Mouse (Mus musculus): Measurements from ENCODE around the gene Pi4kb.
A peak's percentile ranks its signal among the peaks of the same experiment; 100 is the strongest.
"Not testable (repeated sequence)": the region's sequence is repeated elsewhere in the genome, so short reads cannot be mapped to it uniquely, and the experiment has no call there.

The Pi4kb gene

DNA sequence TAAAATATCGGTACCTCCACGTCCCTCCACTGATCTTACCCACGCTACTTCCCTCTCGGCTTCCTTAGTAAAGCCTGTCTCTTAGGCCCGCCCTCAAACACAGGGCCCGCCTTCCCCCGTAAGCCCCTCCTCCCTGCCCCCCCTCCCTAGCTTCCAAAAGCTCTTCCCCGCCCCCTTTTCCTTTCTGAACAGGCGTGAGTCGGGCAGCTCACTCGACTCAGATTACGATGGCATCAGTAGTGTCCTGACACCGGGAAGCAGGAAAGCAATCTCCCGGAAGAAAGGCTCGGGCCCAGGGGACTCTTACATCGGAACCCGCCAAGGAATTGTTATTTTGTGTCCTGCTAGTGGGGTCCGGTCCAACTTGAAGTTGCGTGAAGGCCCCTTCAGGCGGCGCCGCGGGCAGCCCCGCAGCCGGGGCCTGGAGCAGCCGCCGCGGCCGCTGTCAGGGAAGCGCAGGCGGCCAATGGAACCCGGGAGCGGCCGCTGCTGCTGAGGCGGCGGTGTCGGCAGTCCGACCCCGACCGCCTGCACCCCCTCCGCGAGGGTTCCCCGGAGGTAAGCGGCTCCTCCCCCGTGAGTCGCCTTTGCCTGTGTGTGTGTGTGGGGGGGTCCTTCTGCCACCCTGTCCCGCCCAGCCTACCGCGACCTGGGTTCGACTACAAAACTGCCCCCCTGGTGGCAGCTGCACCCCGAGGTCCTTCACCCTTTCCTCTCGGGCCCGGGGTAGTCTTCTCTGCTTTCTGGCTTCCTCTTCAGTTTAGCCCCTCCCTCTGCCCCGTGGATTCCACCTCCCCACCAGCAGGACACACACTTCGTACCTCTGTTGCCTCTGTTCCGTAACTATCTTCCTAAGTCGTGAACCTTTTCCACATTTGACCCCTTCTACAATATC lies at the start of gene Pi4kb:
TSS of gene Pi4kb (plus strand) at position 204 of the 895 bp plus-strand sequence.
- peak; percentile 91 for DNase-seq (ENCODE audit: extremely low read depth, insufficient read length, low spot score)

DNA sequence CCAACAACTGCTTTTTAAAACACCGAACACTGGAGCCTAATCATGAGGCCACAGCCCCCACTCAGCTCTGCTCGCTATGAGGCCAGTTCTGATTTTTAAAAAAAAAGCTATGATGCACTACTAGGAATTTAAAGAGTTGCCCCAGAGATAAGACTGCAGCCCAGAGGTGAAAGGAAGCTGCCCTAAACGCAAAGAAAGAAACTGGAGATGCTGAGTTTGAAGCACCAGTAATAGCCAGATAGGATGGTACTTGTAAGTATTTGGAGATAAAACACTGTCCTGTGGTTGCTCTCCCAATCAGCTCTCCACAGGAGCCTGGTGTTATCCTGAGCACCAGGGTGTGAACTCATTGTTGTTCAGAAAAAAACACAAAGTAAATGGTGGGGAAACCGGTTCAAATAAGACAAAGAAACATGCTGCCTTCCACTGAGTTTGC lies 48.2 kb upstream of the Pi4kb start:
- DNase-seq (ENCODE audit: extremely low read depth, insufficient read length, low spot score) = not testable (repeated sequence)

DNA sequence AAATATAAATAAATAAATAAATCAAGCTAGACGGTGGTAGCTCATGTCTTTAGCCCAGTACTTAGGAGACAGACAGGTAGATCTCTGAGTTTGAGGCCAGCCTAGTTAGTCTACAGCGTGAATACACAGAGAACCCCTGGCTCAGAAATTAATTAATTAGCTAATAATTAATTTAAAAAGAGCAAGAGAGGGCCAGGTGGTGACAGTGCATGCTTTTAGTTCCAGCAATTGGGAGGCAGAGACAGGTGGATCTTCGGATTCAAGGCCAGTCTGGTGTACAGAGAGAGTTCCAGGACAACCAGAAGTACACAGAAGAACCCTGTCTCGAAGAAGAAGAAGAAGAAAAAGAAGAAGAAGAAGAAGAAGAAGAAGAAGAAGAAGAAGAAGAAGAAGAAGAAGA lies 45.6 kb upstream of the Pi4kb start:
- not testable (repeated sequence) for DNase-seq (ENCODE audit: extremely low read depth, insufficient read length, low spot score)

DNA sequence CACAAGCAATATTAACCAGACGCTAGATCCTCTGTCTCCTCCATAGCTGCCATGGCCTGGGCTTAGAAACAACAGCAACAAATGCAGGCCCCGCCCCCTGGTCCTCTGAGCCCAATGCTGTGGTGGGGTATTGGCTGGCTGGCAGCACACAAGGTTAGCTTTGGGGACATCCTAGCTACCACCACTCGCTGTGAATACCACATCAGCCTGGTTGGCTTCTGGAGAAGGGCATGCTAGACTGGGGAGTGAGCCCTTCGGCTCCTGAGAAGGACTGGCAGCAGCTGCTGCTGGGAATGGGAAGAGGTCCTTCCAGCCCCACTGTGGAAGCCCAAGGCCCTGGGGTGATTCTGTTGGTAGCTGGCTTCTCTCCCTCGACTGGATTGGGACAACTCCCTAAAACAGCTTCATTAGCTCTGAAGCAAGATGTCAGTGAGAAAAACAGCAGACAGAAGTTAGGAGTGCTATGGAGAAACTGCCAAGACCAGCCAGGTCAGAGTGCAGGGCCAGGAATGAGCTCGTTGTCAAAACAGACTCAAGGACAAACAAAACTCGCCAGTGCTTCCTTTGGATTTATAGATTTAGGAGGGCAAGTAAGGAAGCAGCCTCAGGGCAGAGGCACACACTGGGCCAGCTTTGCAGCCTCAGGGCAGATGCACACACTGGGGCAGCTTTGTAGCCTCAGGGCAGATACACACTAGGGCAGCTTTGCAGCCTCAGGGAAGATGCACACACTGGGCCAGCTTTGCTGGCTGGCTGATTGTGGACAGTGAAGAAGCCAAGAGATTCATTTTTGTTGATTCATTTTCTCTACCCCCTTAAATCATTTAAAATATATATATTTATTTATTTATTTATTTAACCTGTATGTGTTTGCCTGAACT lies 43.9 kb upstream of the Pi4kb start:
- not testable (repeated sequence) for DNase-seq (ENCODE audit: extremely low read depth, insufficient read length, low spot score)

DNA sequence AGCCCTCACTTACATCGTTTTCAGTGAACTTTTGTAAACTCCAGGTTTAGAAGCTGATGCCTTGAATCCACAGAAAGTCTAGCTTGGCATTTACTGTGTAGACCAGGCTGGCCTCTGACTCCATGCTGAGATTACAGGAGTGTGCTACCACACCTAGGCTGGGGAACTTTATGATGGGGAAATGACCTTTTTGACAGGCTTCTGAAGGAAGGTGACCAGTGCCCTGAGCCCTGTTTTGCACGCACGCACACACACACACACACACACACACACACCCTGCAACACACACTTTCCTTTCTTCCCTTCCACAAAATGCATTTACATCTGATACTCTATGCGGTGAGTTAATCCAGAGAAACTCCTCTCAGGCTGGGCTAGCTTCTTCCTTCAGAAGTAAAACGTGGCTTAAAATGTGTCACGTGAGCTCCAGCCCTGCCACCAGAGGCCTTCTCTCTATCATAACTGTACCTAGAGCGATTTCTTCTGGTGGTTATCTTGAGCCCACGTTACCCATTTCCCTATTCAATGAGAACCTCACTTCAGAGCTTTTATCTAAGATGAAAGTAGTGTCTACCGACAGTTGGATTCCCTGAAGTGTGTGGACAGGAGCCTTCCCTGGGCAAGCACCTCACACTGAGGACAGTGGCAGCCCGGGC lies 43.0 kb upstream of the Pi4kb start:
- DNase-seq (ENCODE audit: extremely low read depth, insufficient read length, low spot score) = not testable (repeated sequence)

DNA sequence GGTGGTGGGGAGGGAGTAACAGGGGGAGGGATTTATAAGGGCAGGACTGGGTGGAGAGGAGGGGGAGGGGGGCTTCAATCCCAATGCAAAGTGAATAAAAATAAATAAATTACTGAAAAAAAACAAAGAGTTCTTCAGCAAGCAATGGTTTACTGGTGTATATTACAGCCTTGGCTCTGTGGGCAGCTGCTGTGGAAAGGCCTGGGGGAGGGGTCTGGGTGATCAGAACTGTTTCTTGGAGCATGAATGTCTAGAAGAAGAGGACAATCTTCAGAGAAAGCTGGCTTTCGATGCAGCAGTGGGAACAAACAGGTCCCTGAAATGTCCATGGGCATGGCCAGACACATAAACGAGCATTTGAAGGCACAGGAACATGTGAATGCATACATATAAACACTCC lies 42.3 kb upstream of the Pi4kb start:
- DNase-seq (ENCODE audit: extremely low read depth, insufficient read length, low spot score) = not testable (repeated sequence)

DNA sequence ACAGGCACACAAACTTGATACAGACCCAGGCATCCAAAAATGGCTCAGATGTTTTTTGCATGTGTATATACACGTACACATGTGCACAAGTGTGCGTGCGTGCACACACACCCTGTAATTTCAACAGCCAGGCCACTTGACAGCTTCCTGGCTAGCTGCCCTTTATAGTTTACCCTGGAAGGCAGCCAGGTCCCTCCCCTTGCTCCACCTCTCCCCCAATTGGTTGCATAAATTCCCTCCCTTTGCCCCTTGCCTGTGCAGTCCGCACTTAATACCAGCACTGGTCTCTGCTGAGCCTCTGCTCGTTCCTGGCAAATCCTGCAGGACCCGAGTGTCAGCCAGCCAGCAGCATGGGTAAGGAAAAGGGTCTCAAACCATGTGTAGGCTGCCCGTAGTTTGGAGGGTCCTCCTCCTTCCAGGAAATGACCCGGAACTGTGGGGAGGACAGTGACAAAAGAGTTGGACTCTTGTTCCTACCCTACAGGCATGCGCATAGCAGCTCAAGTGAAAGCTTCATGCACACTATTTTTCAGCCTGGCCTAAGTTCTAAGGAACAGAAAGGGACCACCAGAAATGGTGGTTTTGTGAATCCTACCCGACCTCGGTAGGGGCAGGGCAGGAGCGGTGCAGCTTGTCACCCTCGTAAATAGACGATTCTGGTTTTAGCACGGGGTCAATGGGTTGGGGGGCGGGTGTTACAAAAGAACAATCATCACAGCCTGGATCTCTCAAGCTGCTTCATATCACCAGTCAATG lies 41.5 kb upstream of the Pi4kb start, which contains the start of gene Selenbp1:
TSS of gene Selenbp1 (plus strand) at position 248 of the 756 bp plus-strand sequence.
- no peak for DNase-seq (ENCODE audit: extremely low read depth, insufficient read length, low spot score)

DNA sequence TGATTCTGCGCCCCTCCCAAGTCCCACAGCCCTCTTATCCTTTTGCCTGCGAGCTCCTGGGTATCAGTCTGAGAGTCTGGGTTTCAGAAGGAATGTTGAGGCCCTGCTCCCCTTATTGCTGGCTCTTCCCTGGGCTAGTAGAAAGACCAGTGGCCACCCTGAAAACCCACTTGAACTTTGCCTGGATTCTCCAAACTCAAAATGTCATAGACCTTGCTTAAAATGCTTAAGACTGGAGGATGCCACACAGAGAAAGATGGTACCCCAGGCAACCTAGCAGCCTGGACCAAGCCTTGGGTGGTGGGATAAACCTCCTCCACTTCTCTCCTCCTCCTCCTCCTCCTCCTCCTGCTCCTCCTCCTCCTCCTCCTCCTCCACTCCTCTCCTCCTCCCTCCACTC lies 40.9 kb upstream of the Pi4kb start:
- not testable (repeated sequence) for DNase-seq (ENCODE audit: extremely low read depth, insufficient read length, low spot score)

DNA sequence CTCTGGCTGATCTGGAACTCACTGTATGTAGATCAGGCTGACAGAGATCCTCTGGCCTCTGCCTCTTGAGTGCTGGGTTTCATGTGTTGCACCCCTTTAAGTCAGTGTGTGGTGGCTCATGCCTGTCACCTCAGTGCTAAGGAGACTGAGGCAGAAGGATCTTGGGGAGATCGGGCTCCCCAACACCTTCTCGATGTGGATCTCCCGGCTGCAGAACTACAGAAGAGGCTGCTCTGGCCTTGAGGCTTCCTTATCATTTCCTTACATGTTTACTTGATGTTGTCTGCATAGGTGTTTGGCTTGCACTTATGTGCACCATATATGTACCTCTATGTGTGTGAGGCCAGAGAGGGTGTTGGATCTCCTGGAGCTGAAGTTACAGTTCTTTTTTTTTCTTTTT lies 40.0 kb upstream of the Pi4kb start:
- DNase-seq (ENCODE audit: extremely low read depth, insufficient read length, low spot score) = not testable (repeated sequence)

DNA sequence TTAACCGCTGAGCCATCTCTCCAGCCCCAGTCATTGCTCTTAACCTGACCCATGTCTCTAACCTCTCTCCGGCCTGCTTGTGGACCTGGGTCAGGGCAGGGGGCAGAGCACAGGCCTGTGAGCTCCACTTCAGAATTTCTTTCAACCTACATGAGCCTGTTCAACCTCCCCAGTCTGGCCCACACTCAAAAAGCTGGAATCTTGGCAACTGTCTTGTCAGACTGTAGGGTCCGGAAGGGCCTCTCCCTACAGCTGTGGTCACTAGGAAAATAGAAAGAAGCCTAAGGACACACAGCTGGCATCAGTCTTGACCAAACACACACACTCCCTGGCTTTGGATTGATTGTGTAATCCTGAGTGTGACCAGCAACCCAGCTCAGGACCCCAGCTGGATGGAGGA lies 39.2 kb upstream of the Pi4kb start:
- DNase-seq (ENCODE audit: extremely low read depth, insufficient read length, low spot score) = peak; percentile 59

DNA sequence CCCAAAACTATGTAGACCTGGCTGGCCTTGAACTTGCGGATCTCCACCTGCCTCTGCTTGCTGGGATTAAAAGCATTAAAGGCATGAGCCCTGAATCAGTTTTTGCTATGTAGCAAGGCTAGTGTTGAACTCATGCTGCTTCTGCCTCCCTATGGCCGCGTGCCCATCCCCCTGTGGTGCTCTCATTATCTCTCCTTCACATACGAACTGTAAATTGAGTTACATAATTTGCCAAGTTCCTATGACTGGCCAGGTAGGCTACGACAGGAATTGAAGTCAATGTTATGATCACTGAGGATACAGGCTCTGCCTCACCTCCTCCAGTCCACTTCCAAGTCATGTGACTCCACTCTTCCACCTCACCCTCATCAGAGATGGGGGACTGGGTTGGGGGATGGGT lies 38.4 kb upstream of the Pi4kb start:
- DNase-seq (ENCODE audit: extremely low read depth, insufficient read length, low spot score) = not testable (repeated sequence)

DNA sequence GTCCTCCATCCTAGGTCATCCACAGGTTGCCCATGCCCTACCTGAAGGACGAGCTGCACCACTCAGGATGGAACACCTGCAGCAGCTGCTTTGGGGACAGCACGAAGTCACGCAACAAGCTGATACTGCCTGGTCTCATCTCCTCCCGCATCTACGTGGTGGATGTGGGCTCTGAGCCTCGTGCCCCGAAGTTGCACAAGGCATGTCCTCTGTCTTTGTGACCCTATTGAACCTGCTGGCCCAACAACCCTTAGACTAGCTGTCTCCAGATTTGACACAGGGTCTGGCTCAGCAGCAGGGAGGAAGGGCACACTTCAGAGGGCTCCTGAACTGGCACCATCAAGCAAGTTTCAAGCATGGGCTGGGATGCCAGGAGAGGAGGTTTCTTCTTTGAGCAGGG lies 37.3 kb upstream of the Pi4kb start:
- not testable (repeated sequence) for DNase-seq (ENCODE audit: extremely low read depth, insufficient read length, low spot score)

DNA sequence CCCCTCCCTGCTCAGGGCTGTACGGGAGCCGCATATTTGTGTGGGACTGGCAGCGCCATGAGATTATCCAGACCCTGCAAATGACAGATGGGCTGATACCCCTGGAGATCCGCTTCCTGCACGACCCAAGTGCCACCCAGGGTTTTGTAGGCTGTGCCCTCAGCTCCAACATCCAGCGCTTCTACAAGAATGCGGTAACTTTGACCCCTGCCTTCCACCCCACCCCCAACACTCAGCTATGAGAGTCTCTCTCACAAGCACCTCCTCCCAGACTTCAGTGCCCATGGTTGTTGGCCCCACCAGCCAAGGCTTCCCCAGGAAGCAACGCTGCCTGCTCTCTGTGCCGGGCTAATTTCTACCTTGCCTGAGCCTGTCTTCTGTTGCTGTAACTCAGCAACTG lies 34.5 kb upstream of the Pi4kb start:
- DNase-seq (ENCODE audit: extremely low read depth, insufficient read length, low spot score) = not testable (repeated sequence)

DNA sequence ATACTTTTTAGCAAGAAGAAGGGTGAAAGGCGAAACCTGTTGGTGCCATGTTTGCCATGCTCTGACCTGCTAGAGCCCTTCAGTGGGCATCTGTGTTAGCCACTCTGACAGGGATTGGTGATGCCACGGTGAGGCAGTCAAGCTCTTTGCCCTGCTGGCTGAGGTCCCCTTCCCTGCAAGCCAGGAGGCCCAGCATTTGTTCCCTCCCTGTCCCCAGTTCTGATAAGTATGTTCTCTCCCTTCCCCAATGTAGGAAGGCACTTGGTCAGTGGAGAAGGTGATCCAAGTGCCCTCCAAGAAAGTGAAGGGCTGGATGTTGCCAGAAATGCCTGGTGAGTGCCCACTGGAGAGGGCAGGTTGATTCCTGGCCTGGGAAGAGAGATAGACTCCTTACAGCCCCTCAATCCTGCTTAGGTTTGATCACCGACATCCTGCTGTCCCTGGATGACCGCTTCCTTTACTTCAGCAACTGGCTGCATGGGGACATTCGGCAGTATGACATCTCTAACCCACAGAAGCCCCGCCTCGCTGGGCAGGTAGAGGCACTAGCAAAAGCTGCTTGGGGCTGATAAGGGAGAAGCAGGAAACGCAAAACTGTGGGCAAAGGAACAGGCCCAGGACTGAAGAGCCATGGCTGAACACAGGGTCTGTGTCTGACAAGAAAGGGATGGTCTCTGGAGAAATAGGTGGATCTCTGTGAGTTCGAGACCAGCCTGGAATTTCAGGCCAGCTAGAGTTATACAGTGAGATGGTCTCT lies 32.1 kb upstream of the Pi4kb start:
- not testable (repeated sequence) for DNase-seq (ENCODE audit: extremely low read depth, insufficient read length, low spot score)

DNA sequence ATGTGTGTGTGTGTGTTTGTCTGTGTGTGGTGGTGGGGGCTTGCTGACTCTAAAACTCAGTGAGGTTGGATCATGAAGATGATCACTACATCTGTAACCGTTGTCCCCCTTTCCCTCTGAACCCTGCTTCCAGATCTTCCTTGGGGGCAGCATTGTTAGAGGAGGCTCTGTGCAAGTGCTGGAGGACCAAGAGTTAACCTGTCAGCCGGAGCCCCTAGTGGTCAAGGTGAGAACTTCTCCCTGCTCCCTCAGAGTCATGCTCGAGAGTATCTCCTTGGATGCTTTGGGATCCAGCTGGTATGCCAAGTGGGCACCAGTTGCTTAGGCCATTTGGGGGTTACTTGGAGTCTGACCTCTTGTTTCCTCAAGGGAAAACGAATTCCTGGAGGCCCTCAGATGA lies 30.8 kb upstream of the Pi4kb start:
- not testable (repeated sequence) for DNase-seq (ENCODE audit: extremely low read depth, insufficient read length, low spot score)

DNA sequence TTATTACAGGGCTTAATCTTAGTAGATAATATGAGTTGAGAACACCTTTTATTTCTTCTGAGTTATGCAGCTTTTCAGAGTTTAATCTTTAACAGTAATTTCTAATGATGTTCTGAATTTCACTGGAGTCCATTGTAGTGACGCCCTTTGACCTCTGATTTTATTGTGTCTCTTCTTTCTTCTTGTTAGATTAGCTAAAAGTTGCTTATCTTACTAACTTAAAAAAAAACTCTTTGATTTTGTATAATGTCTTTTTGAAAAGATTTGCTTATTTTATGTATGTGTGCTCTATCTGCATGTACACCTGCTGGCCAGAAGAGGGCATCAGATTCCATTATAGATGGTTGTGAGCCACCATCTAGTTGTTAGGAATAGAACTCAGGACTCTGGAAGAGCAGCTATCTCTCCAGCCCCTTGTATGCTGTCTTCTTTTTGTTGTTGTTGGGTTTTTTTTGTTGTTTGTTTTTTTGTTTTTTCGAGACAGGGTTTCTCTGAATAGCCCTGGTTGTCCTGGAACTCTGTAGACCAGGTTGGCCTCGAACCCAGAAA lies 26.4 kb upstream of the Pi4kb start:
- DNase-seq (ENCODE audit: extremely low read depth, insufficient read length, low spot score) = no peak

DNA sequence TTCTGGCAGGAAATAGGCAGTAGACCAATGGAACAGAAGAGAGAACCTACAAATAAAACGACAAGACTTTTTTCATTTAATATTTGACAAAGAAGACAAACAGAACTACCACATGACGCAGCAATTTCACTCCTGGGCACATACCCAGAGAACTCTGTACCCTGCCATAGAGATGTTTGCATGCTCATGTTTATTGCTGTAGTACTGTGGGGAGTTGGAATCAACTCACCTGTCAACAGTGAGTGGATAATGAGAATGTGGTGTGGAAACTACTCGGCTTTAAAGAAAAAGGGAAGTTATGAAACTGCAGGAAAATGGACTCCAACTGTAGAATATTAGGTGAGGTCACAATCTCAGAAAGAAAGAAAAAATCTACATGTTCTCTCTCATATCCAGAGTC lies 24.9 kb upstream of the Pi4kb start:
- no peak for DNase-seq (ENCODE audit: extremely low read depth, insufficient read length, low spot score)

DNA sequence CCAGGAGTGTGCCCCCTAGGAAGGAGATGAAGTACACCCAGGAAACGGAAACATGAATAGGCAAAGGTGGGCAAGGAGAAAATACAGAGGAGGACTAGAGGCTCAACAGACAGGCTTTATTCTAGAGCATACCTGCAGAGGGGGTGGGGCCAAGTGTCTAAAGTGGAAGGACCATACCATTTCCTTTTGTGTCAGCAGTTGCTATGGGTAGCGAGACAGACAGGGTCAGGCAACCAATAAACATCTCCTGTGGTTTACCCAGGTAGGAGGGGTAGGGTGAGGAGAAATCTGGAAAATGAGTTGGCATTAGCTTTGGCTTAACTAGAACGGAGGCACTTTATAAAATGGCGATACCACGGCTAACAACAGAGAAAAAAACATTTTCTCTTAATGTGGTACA lies 21.7 kb upstream of the Pi4kb start:
- no peak for DNase-seq (ENCODE audit: extremely low read depth, insufficient read length, low spot score)

DNA sequence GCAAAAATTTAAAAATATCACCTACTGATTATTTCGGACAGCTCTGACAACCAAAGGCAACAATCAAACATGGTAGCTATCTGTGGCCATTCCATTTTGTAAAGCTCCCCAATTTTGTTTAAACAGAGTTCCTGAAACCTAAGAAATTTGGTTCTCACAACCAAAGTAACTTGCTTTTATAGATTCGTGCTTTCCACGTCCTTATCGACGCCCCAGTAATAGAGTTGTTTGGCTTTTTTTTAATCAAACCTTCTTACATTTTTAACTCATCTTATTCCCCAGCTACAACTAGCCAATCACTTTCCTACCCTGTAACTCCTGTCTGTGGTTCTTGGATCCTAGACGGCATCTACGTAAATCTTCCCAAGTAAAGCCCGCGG lies 21.2 kb upstream of the Pi4kb start:
- DNase-seq (ENCODE audit: extremely low read depth, insufficient read length, low spot score) = no peak
